Mouse (Mus musculus) bone marrow macrophage, adult 2 months (primary cell): ENCODE results near the gene Crybb3.

ENCODE experiments used
- CTCF ChIP-seq: IDR thresholded peaks from 2 replicates; pipeline ENCODE4 v1.5.1; 2012; ENCODE audit warnings: low read depth, mild to moderate bottlenecking, low read length, moderate library complexity
- POLR2A ChIP-seq: IDR thresholded peaks from 2 replicates; pipeline ENCODE4 v1.6.1; 2012; ENCODE audit warnings: mild to moderate bottlenecking, low read depth, low read length, borderline replicate concordance

- peak; percentile 94 for TF ChIP-seq CTCF
- TF ChIP-seq POLR2A: no peak
Measured at GRCm38 (mm10) chr5:113054308-113054707, 27.1 kb downstream of the Crybb3 start.
